Mouse (Mus musculus) heart, postnatal 0 days (tissue): Measurements from ENCODE around the gene Tex35. TPM values are rescaled to one million over a fixed set of nuclear protein-coding genes. Genes with fewer than 3 reads are reported as not detected.

Source experiments
- ATAC-seq: fragments of 200-750 bp; cut with Nextera tagmentation; 2 replicates; pipeline ENCODE4 v1.8.0; 2017; ENCODE audit warnings: low read depth, moderate number of reproducible peaks, moderate library complexity; ENCODE audit not compliant: insufficient read depth
- DNase-seq: peaks from one replicate; pipeline ENCODE4 v3.0.0-alpha.2; 2016; ENCODE audit warnings: low spot score
- H3K27ac ChIP-seq: fragments of 300-500 bp; sonication (generic); 2 replicates; pipeline ENCODE4 v1.5.1; 2014; ENCODE audit warnings: low read depth, mild to moderate bottlenecking
- H3K27me3 ChIP-seq: fragments of 300-500 bp; sonication (generic); 2 replicates; pipeline ENCODE4 v1.6.1; 2014; ENCODE audit warnings: low read length, mixed read lengths; ENCODE audit not compliant: control insufficient read depth, insufficient read depth
- H3K36me3 ChIP-seq: fragments of 300-500 bp; sonication (generic); replicated peaks from 2 replicates; pipeline ENCODE4 v1.6.1; 2014; ENCODE audit warnings: low read length, mixed read lengths; ENCODE audit not compliant: control insufficient read depth, insufficient read depth
- H3K4me1 ChIP-seq: fragments of 300-500 bp; sonication (generic); 2 replicates; pipeline ENCODE4 v1.6.1; 2014; ENCODE audit warnings: antibody characterized with exemption; ENCODE audit not compliant: control insufficient read depth, insufficient read depth
- H3K4me2 ChIP-seq: fragments of 300-500 bp; sonication (generic); 2 replicates; pipeline ENCODE4 v1.6.1; 2014; ENCODE audit warnings: low read depth, mild to moderate bottlenecking, low read length, moderate library complexity
- H3K4me3 ChIP-seq: fragments of 300-500 bp; sonication (generic); 2 replicates; pipeline ENCODE4 v1.5.1; 2014; ENCODE audit warnings: low read depth, low read length
- H3K9ac ChIP-seq: fragments of 300-500 bp; sonication (generic); replicated peaks from 2 replicates; pipeline ENCODE4 v1.6.1; 2014; ENCODE audit warnings: low read depth, low read length, mixed read lengths
- H3K9me3 ChIP-seq: fragments of 300-500 bp; sonication (generic); replicated peaks from 2 replicates; pipeline ENCODE4 v1.6.1; 2016; ENCODE audit warnings: low read length; ENCODE audit not compliant: control insufficient read depth
- CTCF ChIP-seq: IDR thresholded peaks from 2 replicates; pipeline ENCODE4 v1.5.1; 2016; ENCODE audit warnings: antibody characterized with exemption, control low read depth, low read depth
- EP300 ChIP-seq: IDR thresholded peaks from 2 replicates; pipeline ENCODE4 v1.6.1; 2016; ENCODE audit warnings: antibody characterized with exemption, low read depth
- WGBS: fragments of 180-500 bp; shearing (Covaris S2); extraction: QIAGEN DNeasy Blood & Tissue Kit; methylation state at CpG from one replicate; pipeline ENCODE4 v1.1.7; 2014; 5-methylcytosine and 5-hydroxymethylcytosine counted together
- polyA plus RNA-seq: library from polyadenylated mRNA; unstranded; fragments of >200 nt; fragmentation: Nextera tagmentation; extraction: Ambion mirVana; gene quantifications from 2 replicates; pipeline ENCODE4 v1.2.1, GENCODE M21; 2015
- total RNA-seq: library from RNA; depleted of rRNA; stranded (reverse); fragments of >200 nt; gene quantifications from 2 replicates; pipeline ENCODE4 v1.2.3, GENCODE M21; 2014; ENCODE audit warnings: low replicate concordance

Gene Tex35
- total and polyA plus RNA-seq, 2 experiments from 2014 or later: not detected

GRCm38 (mm10) chr1:157081076-157081804 is 27.2 kb downstream of the Tex35 start:
- H3K9ac ChIP-seq: no peak overlapping the region
- H3K27me3 ChIP-seq: no peaks in the 10 kb centered on the region
- H3K4me1 ChIP-seq: peaks cover 4% of the 10 kb centered on the region; the same call in 1 of the 2 replicates
- H3K4me3 ChIP-seq: no peak overlapping the region
- no peaks in the 10 kb centered on the region for H3K36me3 ChIP-seq
- TF ChIP-seq CTCF: peak; percentile 49
- no peak for TF ChIP-seq EP300
- ATAC-seq (no peak), DNase-seq (no peak)
- H3K27ac ChIP-seq: no peak overlapping the region
- H3K9me3 ChIP-seq: no peaks in the 10 kb centered on the region
- no peak overlapping the region for H3K4me2 ChIP-seq
- WGBS: 43% methylated on average over 15 of the region's 15 CpGs

DNA sequence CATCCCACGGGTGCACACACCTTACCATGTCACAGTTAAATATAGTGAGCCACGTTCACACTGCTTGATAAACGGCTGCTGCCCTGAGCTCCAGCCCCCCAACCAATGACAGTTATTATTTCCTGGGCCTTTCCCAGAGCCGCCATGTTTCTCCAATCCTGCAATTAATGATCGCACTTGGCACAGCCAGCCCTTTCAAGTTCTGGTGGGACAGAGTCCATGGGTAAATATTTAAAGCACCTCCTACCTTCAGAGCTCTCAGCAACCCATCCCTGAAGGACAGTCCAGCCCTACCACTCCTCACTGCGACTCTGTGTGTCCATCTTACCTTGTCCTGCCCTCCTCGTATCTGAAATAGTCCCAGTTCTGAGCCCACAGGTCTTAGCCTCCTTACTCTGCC is 28.4 kb downstream of the Tex35 start:
- H3K4me1 ChIP-seq: peaks cover 4% of the 10 kb centered on the region; the same call in 1 of the 2 replicates
- 66% methylated on average over 7 of the region's 7 CpGs for WGBS
- ATAC-seq (no peak), DNase-seq (no peak)
- no peak overlapping the region for H3K9ac ChIP-seq
- no peak overlapping the region for H3K4me2 ChIP-seq
- TF ChIP-seq CTCF (no peak), EP300 (no peak)
- H3K36me3 ChIP-seq: no peaks in the 10 kb centered on the region
- H3K27ac ChIP-seq: no peak overlapping the region
- H3K9me3 ChIP-seq: no peaks in the 10 kb centered on the region
- H3K27me3 ChIP-seq: no peaks in the 10 kb centered on the region
- H3K4me3 ChIP-seq: no peak overlapping the region

GRCm38 (mm10) chr1:157079384-157080025 is 29.0 kb downstream of the Tex35 start:
- Histone ChIP-seq H3K36me3 (no peaks in the 10 kb centered on the region), H3K4me1 (peaks cover 4% of the 10 kb centered on the region; the same call in 1 of the 2 replicates), H3K9ac (no peak overlapping the region), H3K9me3 (no peaks in the 10 kb centered on the region), H3K4me2 (no peak overlapping the region), H3K27ac (no peak overlapping the region), H3K4me3 (no peak overlapping the region), H3K27me3 (no peaks in the 10 kb centered on the region)
- DNase-seq (peak; percentile 66), ATAC-seq (peak; percentile 33; the same call in 1 of the 2 replicates)
- 24% methylated on average over 11 of the region's 11 CpGs for WGBS
- no peak for TF ChIP-seq EP300
- TF ChIP-seq CTCF: peak; percentile 79

- H3K27me3 ChIP-seq: no peaks in the 10 kb centered on the region
- H3K4me1 ChIP-seq: peaks cover 4% of the 10 kb centered on the region; the same call in 1 of the 2 replicates
- ATAC-seq (peak; percentile 52), DNase-seq (peak; percentile 87)
- no peaks in the 10 kb centered on the region for H3K36me3 ChIP-seq
- no peaks in the 10 kb centered on the region for H3K9me3 ChIP-seq
- no peak overlapping the region for H3K9ac ChIP-seq
- WGBS: 56% methylated on average over 43 of the region's 43 CpGs
- TF ChIP-seq CTCF (peak; percentile 99), EP300 (no peak)
- no peak overlapping the region for H3K4me2 ChIP-seq
- no peak overlapping the region for H3K4me3 ChIP-seq
- H3K27ac ChIP-seq: no peak overlapping the region
These were observed 31.4 kb downstream of the Tex35 start for GRCm38 (mm10) chr1:157076781-157077705.

- Histone ChIP-seq H3K27me3 (no peaks in the 10 kb centered on the region), H3K4me1 (peaks cover 4% of the 10 kb centered on the region; the same call in 1 of the 2 replicates), H3K27ac (no peak overlapping the region), H3K9me3 (no peaks in the 10 kb centered on the region), H3K4me3 (no peak overlapping the region), H3K9ac (no peak overlapping the region), H3K4me2 (no peak overlapping the region), H3K36me3 (no peaks in the 10 kb centered on the region)
- 3% methylated on average over 15 of the region's 15 CpGs for WGBS
- peak; percentile 63 for DNase-seq
- TF ChIP-seq EP300 (no peak), CTCF (peak; percentile 99)
- peak; percentile 60 for ATAC-seq
These were observed 32.2 kb downstream of the Tex35 start for GRCm38 (mm10) chr1:157076257-157076656.
